Mouse (Mus musculus): ENCODE data around the gene Lipe. TPM values are rescaled to one million over a fixed set of nuclear protein-coding genes. Genes with fewer than 3 reads are reported as not detected.
A peak's percentile ranks its signal among the peaks of the same experiment; 100 is the strongest.

The Lipe gene
- polyA plus RNA-seq, 1 experiment: 90.2 TPM

DNA sequence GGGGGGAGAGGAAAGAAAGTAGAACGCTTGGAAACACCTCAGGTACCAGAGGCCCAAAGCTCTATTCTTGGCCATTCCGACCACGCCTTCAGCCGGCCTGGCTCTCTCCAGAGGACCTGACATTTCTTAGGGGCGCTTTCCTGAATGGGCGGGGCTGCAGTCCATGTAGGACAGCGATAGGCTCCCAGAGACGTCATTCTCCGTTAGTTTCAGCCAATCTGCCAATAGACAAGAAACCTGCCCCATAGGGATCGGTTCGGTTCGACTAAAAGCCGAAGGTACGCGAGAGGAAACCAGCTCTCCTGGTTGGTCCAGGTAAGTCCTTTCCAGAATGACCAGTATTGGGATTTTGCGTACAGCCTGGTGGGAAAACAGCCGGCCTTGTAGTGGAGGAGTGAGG, 22.0 kb downstream of the Lipe start:
- Histone ChIP-seq H3K4me1 (ENCODE audit: control insufficient read depth, insufficient read depth, low read length) (peaks cover 5% of the 10 kb centered on the region; the same call in 1 of the 2 replicates), H3K4me3 (replicated peaks; ENCODE audit: extremely low read depth, low read depth, low read length) (peak overlapping the region; percentile 47)
- DNase-seq: peak; percentile 90
- WGBS: 9% methylated on average over 17 of the region's 17 CpGs
- TF ChIP-seq POLR2A (IDR thresholded peaks at IDR 0.05; ENCODE audit: borderline replicate concordance, extremely low read depth, low read depth, low read length): no peak
- no peak for TF ChIP-seq CTCF (IDR thresholded peaks at IDR 0.05; ENCODE audit: insufficient read depth, low read length)

DNA sequence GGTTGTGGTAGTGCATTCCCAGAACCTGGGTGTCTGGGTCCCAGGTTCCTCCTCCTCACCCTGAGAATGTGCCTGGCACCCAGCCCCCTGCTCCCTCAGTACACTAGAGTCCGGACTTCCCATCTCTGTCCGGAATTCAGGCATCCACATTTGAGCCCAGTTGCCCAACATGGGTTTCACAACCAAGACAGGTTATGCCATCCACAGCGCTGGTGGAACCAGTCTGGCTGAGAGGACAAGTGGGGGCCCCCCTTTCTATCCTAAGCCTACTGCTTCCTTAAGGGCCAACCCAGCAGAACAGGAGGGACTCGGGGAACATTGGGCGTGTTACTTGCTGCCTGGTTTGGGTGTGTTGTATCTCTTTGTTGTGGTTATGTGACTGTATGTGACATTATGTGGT, 26.1 kb downstream of the Lipe start:
- Histone ChIP-seq H3K4me3 (replicated peaks; ENCODE audit: extremely low read depth, low read depth, low read length) (no peak overlapping the region), H3K4me1 (ENCODE audit: control insufficient read depth, insufficient read depth, low read length) (no peaks in the 10 kb centered on the region; the same call in 1 of the 2 replicates)
- TF ChIP-seq POLR2A (IDR thresholded peaks at IDR 0.05; ENCODE audit: borderline replicate concordance, extremely low read depth, low read depth, low read length) (no peak), CTCF (IDR thresholded peaks at IDR 0.05; ENCODE audit: insufficient read depth, low read length) (no peak)
- DNase-seq: peak; percentile 56
- WGBS: 61% methylated on average over 5 of the region's 5 CpGs

GRCm38 (mm10) chr7:25369058-25369749, 29.3 kb downstream of the Lipe start, which contains the start of gene Cnfn:
Cnfn (minus strand) TSS chr7:25369724.
- WGBS: 59% methylated on average over 12 of the region's 12 CpGs
- DNase-seq: no peak

DNA sequence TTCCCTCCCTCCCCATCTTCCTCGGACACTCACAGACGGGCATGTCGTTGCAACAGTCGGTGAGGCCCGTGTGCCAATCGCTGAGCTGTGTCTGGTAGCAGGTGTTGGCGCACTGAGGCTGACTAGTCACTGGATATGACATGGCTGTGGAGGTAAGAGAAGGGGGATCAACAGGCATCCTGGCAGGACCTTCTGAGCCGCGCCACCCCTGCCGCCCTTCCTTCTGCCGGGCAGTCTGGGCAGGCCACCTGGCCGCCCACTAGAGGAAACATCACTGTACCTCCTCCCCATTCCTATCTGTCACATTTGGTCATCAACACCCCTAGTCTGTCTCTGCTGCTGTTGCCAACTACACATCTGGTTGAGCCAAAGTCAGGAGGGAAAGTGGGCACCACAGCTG, 30.2 kb downstream of the Lipe start:
- H3K4me1 ChIP-seq (ENCODE audit: control insufficient read depth, insufficient read depth, low read length): no peaks in the 10 kb centered on the region; the same call in 1 of the 2 replicates
- no peak overlapping the region for H3K4me3 ChIP-seq (replicated peaks; ENCODE audit: extremely low read depth, low read depth, low read length)
- WGBS: 23% methylated on average over 12 of the region's 12 CpGs
- no peak for DNase-seq
- TF ChIP-seq CTCF (IDR thresholded peaks at IDR 0.05; ENCODE audit: insufficient read depth, low read length) (no peak), POLR2A (IDR thresholded peaks at IDR 0.05; ENCODE audit: borderline replicate concordance, extremely low read depth, low read depth, low read length) (no peak)

More at GRCm38 (mm10) chr7:25369058-25369749, 29.3 kb downstream of the Lipe start, which contains the start of gene Cnfn:
- H3K4me3 ChIP-seq (replicated peaks; ENCODE audit: extremely low read depth, low read depth, low read length): no peak within 1 kb of the TSS
- H3K4me1 ChIP-seq (ENCODE audit: control insufficient read depth, insufficient read depth, low read length): no peaks in the 10 kb centered on the region; the same call in 1 of the 2 replicates
- TF ChIP-seq POLR2A (IDR thresholded peaks at IDR 0.05; ENCODE audit: borderline replicate concordance, extremely low read depth, low read depth, low read length) (no peak), CTCF (IDR thresholded peaks at IDR 0.05; ENCODE audit: insufficient read depth, low read length) (no peak)

DNA sequence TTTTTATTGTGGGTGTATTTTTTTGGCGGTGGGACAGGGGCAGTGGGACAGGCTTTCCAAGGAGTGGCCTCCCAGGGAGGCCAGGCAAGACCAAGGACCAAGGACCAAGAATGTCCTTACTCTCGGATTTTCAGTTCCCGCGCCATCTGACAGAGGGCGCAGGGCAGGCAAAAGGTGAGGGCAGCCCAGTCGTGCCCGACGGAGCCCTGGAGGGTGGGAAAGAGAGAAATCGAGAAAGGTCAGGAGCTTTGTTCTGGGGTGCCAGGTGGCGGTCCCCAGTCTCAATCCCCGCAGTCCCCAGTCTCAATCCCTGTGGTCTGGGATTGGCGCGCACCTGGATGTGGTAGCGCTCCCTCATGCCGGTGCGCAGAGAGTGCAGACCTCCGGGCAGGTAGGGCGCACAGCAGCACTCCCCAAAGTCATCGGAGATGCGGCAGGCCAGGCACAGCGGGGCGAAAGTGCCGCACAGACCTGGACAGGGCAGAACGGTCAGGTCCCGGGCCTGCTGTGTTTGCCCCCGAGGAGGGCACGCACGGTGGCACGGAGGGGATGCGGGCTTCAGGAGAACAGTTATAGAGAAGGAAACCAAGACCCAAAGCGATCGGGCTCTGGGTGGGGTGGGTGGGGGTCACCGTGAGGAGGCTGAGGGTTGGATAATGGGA, 30.7 kb downstream of the Lipe start:
- no peak for DNase-seq
- H3K4me3 ChIP-seq (replicated peaks; ENCODE audit: extremely low read depth, low read depth, low read length): no peak overlapping the region

DNA sequence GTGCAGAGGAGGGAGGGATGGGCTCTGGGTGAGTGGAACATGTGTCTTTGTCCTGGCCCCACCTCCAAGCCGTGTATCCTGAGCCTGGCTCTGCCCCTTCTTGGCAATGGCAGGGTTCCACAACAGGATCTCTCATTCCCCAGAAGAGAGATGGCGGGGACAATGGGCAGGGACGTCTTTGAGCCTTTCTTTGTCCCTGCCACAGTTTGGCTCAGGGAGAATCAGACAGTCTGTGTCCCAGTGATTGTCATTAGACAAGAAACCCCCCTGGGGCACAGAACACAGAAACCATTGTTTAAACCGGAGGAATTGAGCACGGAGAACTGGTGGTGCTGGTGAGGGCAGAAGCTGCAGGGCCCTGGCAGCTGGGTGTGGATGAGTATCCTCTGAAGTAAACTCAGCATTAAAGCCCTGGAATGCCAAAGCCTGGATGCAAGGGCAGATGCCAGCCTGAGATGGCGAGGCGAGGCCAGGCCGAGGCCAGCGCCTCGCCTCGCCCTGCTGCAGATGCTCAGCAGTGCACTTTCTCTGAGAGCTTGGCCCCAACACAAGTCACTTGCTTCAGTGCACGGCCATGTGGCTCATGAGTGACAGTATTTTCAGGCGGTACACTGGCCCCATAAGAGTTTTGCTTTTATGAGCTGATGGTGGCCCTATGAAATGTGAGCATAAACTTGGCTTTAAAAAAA, 32.4 kb downstream of the Lipe start:
- no peak for DNase-seq
- TF ChIP-seq POLR2A (IDR thresholded peaks at IDR 0.05; ENCODE audit: borderline replicate concordance, extremely low read depth, low read depth, low read length) (no peak), CTCF (IDR thresholded peaks at IDR 0.05; ENCODE audit: insufficient read depth, low read length) (no peak)
- 46% methylated on average over 13 of the region's 13 CpGs for WGBS
- Histone ChIP-seq H3K4me3 (replicated peaks; ENCODE audit: extremely low read depth, low read depth, low read length) (no peak overlapping the region), H3K4me1 (ENCODE audit: control insufficient read depth, insufficient read depth, low read length) (no peaks in the 10 kb centered on the region; the same call in 1 of the 2 replicates)

More for the DNA sequence above, 30.7 kb downstream of the Lipe start:
- H3K4me1 ChIP-seq (ENCODE audit: control insufficient read depth, insufficient read depth, low read length): no peaks in the 10 kb centered on the region; the same call in 1 of the 2 replicates
- TF ChIP-seq POLR2A (IDR thresholded peaks at IDR 0.05; ENCODE audit: borderline replicate concordance, extremely low read depth, low read depth, low read length): no peak
- TF ChIP-seq CTCF (IDR thresholded peaks at IDR 0.05; ENCODE audit: insufficient read depth, low read length): peak; percentile 61
- 3% methylated on average over 33 of the region's 33 CpGs for WGBS

- DNase-seq: no peak
- 91% methylated on average over 17 of the region's 17 CpGs for WGBS
- no peak overlapping the region for H3K4me3 ChIP-seq (replicated peaks; ENCODE audit: extremely low read depth, low read depth, low read length)
- TF ChIP-seq POLR2A (IDR thresholded peaks at IDR 0.05; ENCODE audit: borderline replicate concordance, extremely low read depth, low read depth, low read length): no peak
- TF ChIP-seq CTCF (IDR thresholded peaks at IDR 0.05; ENCODE audit: insufficient read depth, low read length): no peak
- no peaks in the 10 kb centered on the region; the same call in 1 of the 2 replicates for H3K4me1 ChIP-seq (ENCODE audit: control insufficient read depth, insufficient read depth, low read length)
These were observed 34.9 kb downstream of the Lipe start for GRCm38 (mm10) chr7:25363632-25364031.

GRCm38 (mm10) chr7:25363151-25363550, 35.4 kb downstream of the Lipe start:
- Histone ChIP-seq H3K4me3 (replicated peaks; ENCODE audit: extremely low read depth, low read depth, low read length) (no peak overlapping the region), H3K4me1 (ENCODE audit: control insufficient read depth, insufficient read depth, low read length) (no peaks in the 10 kb centered on the region; the same call in 1 of the 2 replicates)
- WGBS: 88% methylated on average over 19 of the region's 19 CpGs
- TF ChIP-seq CTCF (IDR thresholded peaks at IDR 0.05; ENCODE audit: insufficient read depth, low read length): no peak
- TF ChIP-seq POLR2A (IDR thresholded peaks at IDR 0.05; ENCODE audit: borderline replicate concordance, extremely low read depth, low read depth, low read length): no peak
- DNase-seq: peak; percentile 25

DNA sequence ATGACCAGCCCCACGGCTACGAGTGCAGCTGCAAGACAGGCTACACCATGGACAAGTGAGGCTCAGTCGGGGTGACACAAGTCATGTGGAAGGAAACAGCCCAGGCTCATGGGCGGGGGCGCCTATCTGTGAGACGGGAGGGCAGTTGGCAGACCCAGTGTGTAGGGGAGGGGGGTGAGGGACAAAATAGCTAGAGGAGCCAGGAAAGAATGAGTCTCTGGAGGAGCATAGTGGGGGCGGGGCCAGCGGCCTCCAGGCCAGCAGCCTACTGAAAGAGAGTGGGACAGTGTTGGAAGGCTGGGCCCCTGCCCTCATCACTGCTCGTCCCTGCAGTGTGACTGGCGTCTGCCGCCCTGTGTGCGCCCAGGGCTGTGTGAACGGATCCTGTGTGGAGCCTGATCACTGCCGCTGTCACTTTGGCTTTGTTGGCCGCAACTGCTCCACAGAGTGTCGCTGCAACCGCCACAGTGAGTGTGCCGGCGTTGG, 39.7 kb downstream of the Lipe start:
- 83% methylated on average over 19 of the region's 19 CpGs for WGBS
- H3K4me1 ChIP-seq (ENCODE audit: control insufficient read depth, insufficient read depth, low read length): no peaks in the 10 kb centered on the region
- TF ChIP-seq POLR2A (IDR thresholded peaks at IDR 0.05; ENCODE audit: borderline replicate concordance, extremely low read depth, low read depth, low read length): no peak
- TF ChIP-seq CTCF (IDR thresholded peaks at IDR 0.05; ENCODE audit: insufficient read depth, low read length): no peak
- no peak for DNase-seq
- no peak overlapping the region for H3K4me3 ChIP-seq (replicated peaks; ENCODE audit: extremely low read depth, low read depth, low read length)
